Mouse (Mus musculus): Measurements from ENCODE around the gene Tmed2. TPM values are rescaled to one million over a fixed set of nuclear protein-coding genes. Genes with fewer than 3 reads are reported as not detected.
A peak's percentile ranks its signal among the peaks of the same experiment; 100 is the strongest.
"Not testable (repeated sequence)": the region's sequence is repeated elsewhere in the genome, so short reads cannot be mapped to it uniquely, and the experiment has no call there.

Tmed2 gene
- polyA plus RNA-seq, 1 experiment from 2014 or later, result 321 TPM

DNA sequence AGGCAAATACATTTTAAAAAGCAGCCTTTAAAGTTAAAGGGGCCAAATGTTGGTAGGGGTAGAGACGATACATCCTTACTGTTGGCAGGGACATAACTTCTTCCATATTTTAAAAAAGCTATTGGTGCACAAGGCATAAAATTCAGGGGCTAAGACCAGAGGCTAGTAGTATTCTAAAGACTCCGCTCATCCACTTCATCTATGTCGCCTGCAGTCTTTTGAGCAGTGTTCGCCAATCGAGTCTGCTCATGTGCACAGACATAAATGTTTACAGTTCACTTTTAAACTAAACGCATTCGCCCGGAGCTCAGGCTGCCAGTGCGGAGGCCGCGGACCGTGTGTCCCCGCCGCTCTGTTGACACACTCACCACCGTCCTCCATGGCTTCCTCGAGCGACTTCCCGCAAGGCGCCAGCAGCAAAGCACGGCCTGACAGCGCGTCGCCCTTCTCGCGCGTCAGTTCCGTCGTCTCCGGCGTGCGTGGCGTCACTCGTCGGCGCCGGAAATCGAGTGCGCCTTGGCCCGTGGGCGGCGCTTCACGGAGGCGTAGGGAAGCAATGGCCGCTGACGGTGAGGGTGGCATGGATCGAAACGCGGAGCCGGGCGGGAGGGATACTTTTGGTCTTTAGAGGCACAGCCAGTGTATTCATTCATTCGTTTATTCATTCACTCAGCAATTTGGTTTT is 38.3 kb downstream of the Tmed2 start, which contains the start of the genes Eif2b1 and Gtf2h3:
Gene Eif2b1, minus strand, starts transcription at position 499 of the 685 bp plus-strand sequence.
Gene Gtf2h3, plus strand, starts transcription at position 508 of the 685 bp plus-strand sequence.
- Histone ChIP-seq H3K9me3 (replicated peaks) (no peaks in the 10 kb centered on the region), H3K4me1 (replicated peaks) (peaks cover 31% of the 10 kb centered on the region), H3K9ac (peak within 1 kb of the TSS; percentile 62), H3K36me3 (replicated peaks) (peaks cover 42% of the 10 kb centered on the region), H3K27ac (replicated peaks) (peak within 1 kb of the TSS; percentile 36; the same call in 1 of the 2 replicates), H3K4me3 (replicated peaks) (peak within 1 kb of the TSS; percentile 73), H3K4me2 (peak within 1 kb of the TSS; percentile 76), H3K27me3 (no peaks in the 10 kb centered on the region)
- ATAC-seq (ENCODE audit: insufficient read depth), result peak; percentile 87
- 1% methylated on average over 51 of the region's 51 CpGs for WGBS (ENCODE audit: insufficient replicate concordance)

DNA sequence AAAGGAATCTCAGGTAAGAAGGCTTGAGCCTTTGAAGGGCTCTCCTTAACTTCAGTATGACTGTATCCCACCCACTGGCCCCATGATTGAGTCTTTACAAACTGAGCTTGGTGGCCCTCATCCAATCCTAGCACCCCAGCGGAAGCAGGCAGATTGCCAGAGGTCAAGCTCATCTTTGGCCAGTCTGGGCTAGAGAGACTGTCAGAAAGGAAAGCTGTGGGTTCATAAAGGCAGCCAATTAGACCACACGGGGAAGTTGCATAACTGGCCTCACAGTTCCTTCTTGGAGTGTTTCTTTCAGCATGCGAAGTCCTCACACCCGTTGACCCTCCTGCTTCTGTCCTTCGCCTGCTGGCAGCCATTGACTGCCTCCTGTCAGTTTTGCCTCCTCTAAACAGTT is 42.0 kb downstream of the Tmed2 start:
- ATAC-seq (ENCODE audit: insufficient read depth), result no peak

DNA sequence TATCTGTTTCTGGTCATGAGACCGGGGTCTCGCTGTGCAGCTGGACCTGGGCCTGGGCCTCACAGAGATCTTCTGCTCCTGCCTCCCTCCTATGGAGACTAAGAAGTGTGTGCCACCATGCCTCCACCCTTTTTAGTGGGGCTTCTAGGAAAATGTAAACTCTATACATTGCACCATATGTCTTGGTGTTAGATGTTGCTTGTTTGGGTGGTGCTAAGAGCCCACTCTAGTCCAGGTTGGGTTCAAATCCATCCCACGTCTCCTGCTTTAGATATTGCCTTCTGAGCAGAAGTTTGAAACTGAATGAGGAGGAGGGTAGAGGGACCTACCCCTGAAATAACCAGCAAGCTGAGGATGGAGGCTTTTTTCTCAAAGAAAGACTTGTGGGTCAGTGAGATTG is 52.3 kb downstream of the Tmed2 start:
- WGBS (ENCODE audit: insufficient replicate concordance), result 79% methylated on average over 3 of the region's 3 CpGs

More for the DNA sequence above, 42.0 kb downstream of the Tmed2 start:
- Histone ChIP-seq H3K4me3 (replicated peaks) (no peak overlapping the region), H3K4me1 (replicated peaks) (peaks cover 28% of the 10 kb centered on the region), H3K36me3 (replicated peaks) (peaks cover 30% of the 10 kb centered on the region), H3K9ac (no peak overlapping the region), H3K4me2 (no peak overlapping the region), H3K9me3 (replicated peaks) (no peaks in the 10 kb centered on the region), H3K27ac (replicated peaks) (no peak overlapping the region), H3K27me3 (no peaks in the 10 kb centered on the region)
- 45% methylated on average over 5 of the region's 5 CpGs for WGBS (ENCODE audit: insufficient replicate concordance)

DNA sequence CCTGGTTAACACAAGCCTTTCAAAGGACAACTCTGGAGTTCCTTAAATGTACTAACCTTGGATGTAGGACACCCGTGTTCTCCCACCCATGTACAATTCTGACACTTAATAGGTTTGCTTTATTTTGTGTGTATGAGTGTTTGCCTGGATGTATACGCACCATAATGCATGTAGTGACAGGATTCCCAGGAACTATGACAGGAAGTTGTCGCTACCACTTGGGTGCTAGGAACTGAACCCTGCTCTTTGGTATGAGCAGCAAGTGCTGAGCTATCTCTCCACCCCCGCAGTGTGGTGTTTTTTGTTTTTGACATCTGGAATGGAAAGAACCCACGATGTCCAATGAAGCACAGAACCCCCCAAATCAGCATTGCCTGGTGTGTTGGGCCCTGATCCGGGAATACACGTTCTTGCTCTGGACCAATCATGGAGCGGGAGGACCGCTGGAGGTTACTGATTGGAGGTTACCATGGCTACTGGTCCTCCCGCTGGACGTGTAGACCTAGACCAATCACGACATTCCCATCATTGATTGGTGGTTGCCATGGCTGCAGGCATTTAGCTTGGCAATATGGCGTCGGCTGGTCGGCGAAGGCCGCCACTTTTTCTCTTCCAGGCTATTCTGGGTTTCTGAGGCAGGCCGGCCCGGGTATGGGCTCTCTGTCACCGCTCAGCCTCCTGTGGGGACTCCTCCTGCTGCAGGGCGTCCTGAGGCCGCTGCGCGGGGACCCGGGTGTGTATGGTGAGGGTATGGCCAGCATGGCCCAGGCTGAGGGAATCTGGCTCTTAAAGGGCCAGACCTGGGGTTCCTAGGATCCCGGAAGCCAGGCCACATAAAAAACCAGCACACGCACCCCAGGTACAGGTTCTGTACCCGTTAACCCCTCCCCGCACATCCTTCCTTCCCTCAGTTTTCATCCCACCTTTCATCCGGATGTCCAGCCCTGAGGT is 58.0 kb downstream of the Tmed2 start:
- WGBS (ENCODE audit: insufficient replicate concordance), result 11% methylated on average over 30 of the region's 30 CpGs

More for the DNA sequence above, 52.3 kb downstream of the Tmed2 start:
- H3K4me2 ChIP-seq, result no peak overlapping the region
- no peaks in the 10 kb centered on the region for H3K4me1 ChIP-seq (replicated peaks)
- no peak for ATAC-seq (ENCODE audit: insufficient read depth)
- no peak overlapping the region for H3K4me3 ChIP-seq (replicated peaks)
- H3K9ac ChIP-seq, result no peak overlapping the region
- no peaks in the 10 kb centered on the region for H3K27me3 ChIP-seq
- peaks cover 32% of the 10 kb centered on the region for H3K36me3 ChIP-seq (replicated peaks)
- H3K9me3 ChIP-seq (replicated peaks), result no peaks in the 10 kb centered on the region
- no peak overlapping the region for H3K27ac ChIP-seq (replicated peaks)

DNA sequence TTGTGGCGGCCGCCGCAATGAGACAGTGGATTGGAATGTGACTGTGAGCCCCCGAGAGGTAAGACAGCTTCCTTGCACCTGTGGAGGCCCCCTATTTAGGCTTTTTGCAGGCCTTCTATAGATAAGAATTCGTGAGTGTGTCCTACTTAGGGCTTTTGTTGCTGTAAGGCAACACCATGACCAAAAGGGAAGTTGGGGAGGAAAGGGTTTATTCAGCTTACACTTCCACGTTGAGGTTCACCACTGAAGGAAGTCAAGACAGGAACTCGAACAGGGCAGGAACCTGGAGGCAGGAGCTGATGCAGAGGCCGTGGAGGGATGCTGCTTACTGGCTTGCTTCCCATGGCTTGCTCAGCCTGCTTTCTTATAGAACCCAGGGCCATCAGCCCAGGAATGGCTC is 59.2 kb downstream of the Tmed2 start:
- ATAC-seq (ENCODE audit: insufficient read depth), result not testable (repeated sequence)
- 27% methylated on average over 8 of the region's 8 CpGs for WGBS (ENCODE audit: insufficient replicate concordance)

More for the DNA sequence above, 58.0 kb downstream of the Tmed2 start:
- H3K27me3 ChIP-seq, result no peaks in the 10 kb centered on the region
- H3K36me3 ChIP-seq (replicated peaks), result peaks cover 12% of the 10 kb centered on the region
- no peak overlapping the region for H3K27ac ChIP-seq (replicated peaks)
- peak overlapping the region; percentile 37 for H3K9ac ChIP-seq
- H3K4me2 ChIP-seq, result peak overlapping the region; percentile 78
- peak overlapping the region; percentile 61 for H3K4me3 ChIP-seq (replicated peaks)
- no peaks in the 10 kb centered on the region for H3K9me3 ChIP-seq (replicated peaks)
- peaks cover 12% of the 10 kb centered on the region for H3K4me1 ChIP-seq (replicated peaks)
- ATAC-seq (ENCODE audit: insufficient read depth), result peak; percentile 86

More for the DNA sequence above, 59.2 kb downstream of the Tmed2 start:
- not testable (repeated sequence) for H3K36me3 ChIP-seq (replicated peaks); H3K27me3 ChIP-seq; H3K9me3 ChIP-seq (replicated peaks); H3K4me2 ChIP-seq; H3K9ac ChIP-seq; H3K27ac ChIP-seq (replicated peaks); H3K4me3 ChIP-seq (replicated peaks)
- H3K4me1 ChIP-seq (replicated peaks), result peaks cover 12% of the 10 kb centered on the region

Other genes with a start within 250 kb of the Tmed2 start
- gene Mphosph9, start 212.7 kb upstream of the Tmed2 start, polyA plus RNA-seq (2015; fragmentation: Nextera tagmentation; extraction: Ambion mirVana), result 4.9 and 5.0 TPM in 2 replicates
- 5.9 and 6.4 TPM in 2 replicates for gene 2810006K23Rik, start 212.6 kb upstream of the Tmed2 start, polyA plus RNA-seq (2015; fragmentation: Nextera tagmentation; extraction: Ambion mirVana)
- gene Cdk2ap1, start 177.6 kb upstream of the Tmed2 start, polyA plus RNA-seq (2015; fragmentation: Nextera tagmentation; extraction: Ambion mirVana), result 31.1 and 51.4 TPM in 2 replicates
- 35.0 and 35.3 TPM in 2 replicates for gene Sbno1, start 114.7 kb upstream of the Tmed2 start, polyA plus RNA-seq (2015; fragmentation: Nextera tagmentation; extraction: Ambion mirVana)
- gene Kmt5a, start 100.8 kb upstream of the Tmed2 start, polyA plus RNA-seq (2015; fragmentation: Nextera tagmentation; extraction: Ambion mirVana), result 60.1 and 67.9 TPM in 2 replicates
- gene Rilpl2, start 62.3 kb upstream of the Tmed2 start, polyA plus RNA-seq (2015; fragmentation: Nextera tagmentation; extraction: Ambion mirVana), result 8.9 and 9.5 TPM in 2 replicates
- 10.5 and 10.8 TPM in 2 replicates for gene Snrnp35, start 57.6 kb upstream of the Tmed2 start, polyA plus RNA-seq (2015; fragmentation: Nextera tagmentation; extraction: Ambion mirVana)
- 1.9 and 2.1 TPM in 2 replicates for gene Rilpl1, start 9.3 kb upstream of the Tmed2 start, polyA plus RNA-seq (2015; fragmentation: Nextera tagmentation; extraction: Ambion mirVana)
- gene Ddx55, start 12.2 kb downstream of the Tmed2 start, polyA plus RNA-seq (2015; fragmentation: Nextera tagmentation; extraction: Ambion mirVana), result 5.1 and 5.8 TPM in 2 replicates
- gene Eif2b1, start 38.4 kb downstream of the Tmed2 start, polyA plus RNA-seq (2015; fragmentation: Nextera tagmentation; extraction: Ambion mirVana), result 39.0 and 41.5 TPM in 2 replicates
- 19.4 and 20.0 TPM in 2 replicates for gene Gtf2h3, start 38.4 kb downstream of the Tmed2 start, polyA plus RNA-seq (2015; fragmentation: Nextera tagmentation; extraction: Ambion mirVana)
- 13.1 and 14.3 TPM in 2 replicates for gene Atp6v0a2, start 87.9 kb downstream of the Tmed2 start, polyA plus RNA-seq (2015; fragmentation: Nextera tagmentation; extraction: Ambion mirVana)
- not detected in 2 replicates for gene Dnah10, start 184.4 kb downstream of the Tmed2 start, polyA plus RNA-seq (2015; fragmentation: Nextera tagmentation; extraction: Ambion mirVana)